Mouse (Mus musculus) ovary, postnatal 14 days (tissue): ENCODE results near the gene Card6.
"Not testable (repeated sequence)": the region's sequence is repeated elsewhere in the genome, so short reads cannot be mapped to it uniquely, and the experiment has no call there.

ENCODE experiments used
- DNase-seq: peaks from one replicate; pipeline ENCODE4 v3.0.0; 2022; ENCODE audit warnings: low spot score

Gene Card6

DNA sequence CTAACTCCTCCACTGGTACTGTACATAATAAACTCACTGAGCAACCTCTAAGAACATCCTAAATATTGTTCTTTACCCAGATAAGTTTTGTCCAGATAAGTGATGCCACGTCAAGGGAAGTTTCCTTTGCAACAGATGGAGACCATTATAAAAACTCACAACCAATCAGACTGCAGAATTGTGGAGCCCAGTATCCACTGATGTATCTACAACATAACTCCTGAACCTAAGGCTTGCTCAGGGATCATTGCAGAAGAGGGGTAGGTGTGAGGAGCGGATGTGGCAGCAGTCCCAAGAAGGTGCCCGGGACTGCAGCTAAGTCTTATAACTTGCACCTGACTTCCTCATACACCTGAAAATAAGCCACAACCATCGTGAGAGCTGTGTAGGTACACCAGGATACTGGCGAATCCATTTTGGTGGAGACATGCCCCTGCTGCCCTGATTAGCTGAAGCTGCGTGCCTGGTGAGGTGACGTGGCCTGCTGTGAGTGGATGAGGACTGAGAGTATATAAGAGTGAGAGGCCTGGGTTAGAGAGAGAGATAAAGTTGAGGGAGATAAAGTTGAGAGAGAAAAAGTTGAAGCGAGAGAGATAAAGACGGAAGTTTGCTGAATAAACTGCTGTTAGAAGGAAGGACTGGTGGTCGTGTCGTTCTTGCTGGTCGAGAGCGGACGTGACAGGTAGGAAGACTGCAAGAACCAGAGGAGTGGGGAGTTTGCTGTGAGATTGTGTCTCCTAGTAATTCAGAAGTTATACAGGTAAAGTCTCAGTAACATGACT lies 22.7 kb upstream of the Card6 start:
- not testable (repeated sequence) for DNase-seq

DNA sequence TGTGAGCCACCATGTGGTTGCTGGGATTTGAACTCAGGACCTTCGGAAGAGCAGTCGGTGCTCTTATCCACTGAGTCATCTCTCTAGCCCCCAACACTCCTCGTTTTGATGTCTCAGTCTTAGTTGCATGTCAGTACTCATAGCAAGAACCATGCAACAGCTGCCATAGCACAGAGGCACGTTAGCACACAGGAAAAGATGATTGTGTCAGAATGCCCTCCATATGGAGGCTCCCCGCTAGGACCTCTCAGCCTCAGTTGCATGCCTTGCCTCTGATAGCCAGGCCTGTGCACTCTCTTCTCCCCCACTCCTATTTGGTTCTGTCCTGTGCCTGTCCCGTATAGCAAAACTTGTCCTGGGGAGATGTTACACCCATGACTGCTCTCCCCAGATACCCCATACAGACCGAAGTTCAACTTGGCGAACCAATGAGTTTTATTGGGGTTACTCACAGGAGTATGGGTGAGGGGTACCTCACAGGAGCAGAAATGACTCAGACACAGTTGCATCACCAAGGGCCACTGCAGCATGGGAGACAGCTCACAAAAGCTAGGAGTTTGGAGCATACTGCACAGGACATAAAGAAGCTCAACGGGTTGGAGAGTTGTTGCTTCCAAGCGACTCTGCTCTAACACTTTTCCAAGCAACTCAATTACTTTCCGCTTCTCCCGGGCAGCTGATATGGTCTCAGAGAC lies 20.9 kb upstream of the Card6 start:
- no peak for DNase-seq

DNA sequence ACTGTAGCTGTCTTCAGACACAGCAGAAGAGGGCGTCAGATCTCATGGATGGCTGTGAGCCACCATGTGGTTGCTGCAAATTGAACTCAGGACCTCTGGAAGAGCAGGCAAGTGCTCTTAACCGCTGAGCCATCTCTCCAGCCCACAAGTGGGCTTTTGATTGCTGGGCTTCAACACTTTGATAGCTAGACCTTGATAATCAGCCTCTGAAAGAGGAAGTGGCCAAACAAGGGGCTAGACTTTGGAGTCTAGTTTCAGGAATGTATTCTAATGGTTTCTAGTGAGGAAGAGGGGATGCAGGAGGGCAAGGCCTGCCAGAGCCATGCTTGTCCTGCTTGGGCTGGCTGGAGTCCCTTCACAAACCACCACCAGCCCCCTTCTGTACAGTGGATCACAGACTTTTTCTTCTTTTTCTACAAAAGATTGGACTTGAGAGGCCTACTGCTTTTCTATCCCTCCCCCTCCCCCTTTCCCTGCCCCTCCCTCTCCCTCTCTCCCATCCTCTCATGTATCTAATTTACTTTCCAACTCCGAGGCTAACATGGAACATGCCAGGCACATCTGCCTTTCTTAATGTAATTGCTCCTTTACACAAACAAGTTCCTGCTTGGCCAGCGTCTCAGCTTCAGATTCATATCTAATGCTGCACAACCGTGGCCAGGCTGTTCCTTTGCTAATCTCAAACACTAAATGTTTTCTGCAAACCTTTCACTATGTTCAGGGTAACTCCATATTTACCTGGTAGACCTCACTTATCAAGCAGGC lies 20.0 kb upstream of the Card6 start:
- no peak for DNase-seq

DNA sequence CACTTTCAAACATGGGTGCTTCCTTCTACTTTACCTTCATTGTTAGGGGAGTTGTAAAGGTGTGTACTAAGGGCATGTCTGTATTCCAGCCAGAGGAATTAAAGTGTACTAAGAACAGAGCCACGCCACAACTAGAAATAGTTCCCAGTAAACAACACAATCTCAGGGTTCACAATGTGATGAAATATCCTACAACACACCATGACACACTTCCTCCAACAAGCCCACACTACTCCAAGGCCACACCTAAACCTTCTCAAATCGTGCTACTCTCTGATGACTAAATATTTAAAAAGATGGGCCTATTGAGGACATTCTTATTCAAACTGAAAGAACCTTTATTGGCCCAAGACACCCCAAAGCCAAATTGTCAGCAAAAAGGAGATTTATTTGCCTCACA lies 19.1 kb upstream of the Card6 start:
- DNase-seq: no peak

DNA sequence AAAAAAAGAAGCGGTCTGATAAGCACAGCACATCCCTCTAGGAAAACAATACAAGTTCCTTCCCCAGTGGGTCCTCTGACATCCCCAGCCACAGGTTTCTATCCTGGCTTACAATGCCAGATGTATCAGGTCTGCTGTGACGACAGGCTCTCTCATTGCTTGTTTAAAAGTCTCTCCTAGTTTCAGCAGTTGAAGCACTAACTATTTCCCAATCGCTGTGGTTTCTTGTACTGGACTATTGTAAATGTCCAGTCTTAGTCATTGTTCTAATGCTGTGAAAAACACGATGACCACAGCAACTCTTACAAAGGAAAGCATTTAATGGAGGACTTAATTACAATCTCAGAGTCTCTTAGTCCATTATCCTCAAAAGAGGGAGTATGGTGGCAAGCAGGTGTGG lies 18.1 kb upstream of the Card6 start:
- no peak for DNase-seq

DNA sequence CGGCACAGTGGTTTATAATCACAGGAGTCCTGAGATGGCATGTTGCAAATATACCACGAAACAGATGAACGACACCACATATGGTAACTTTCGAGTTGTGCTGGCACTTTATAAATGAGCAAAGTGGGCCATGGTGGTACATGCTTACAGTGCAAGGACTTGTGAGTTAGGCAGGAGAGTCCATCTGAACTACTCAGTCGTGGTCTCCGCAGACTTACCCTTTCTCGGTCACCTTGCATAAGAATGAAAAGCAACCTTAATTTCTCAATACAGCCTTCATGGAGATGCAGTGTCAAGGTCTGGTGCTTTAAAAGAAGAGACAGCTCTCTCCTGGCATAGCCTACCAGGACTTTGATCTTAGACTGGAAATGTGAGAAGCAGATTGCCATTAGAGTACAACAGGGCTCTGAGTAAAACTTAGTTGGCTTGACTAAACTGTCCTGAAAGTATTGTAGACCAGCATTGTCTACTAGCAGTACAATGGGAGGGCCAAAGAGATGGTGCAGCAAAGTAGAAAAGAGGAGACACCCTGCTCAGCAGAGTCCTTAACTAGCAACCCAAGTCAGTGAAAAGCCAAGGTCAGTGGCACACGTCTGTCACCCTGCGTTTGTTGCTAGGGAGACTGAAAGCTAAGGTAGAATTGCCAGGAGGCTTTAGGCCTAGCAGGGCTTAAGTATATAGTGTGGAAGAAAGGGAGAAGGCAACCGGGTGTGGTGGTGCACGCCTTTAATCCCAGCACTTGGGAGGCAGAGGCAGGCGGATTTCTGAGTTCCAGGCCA lies 13.4 kb upstream of the Card6 start:
- DNase-seq: no peak

DNA sequence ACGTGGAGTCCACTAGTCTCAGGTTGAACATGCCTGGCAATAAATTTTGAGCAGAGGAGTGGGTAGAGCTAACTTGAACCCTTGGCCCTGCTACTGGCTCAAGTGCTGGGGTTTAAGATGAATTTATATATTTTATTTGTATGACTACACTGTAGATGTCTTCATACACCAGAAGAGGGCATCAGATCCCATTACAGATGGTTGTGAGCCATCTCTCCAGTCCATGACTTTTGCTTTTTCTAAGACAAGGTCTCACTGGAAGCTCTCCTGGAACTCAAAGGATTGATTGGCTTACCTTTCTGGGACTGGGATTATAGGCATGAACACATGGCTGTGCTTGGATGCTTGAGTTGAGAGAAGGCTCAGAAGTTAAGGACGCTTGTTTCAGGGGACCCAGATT lies 11.4 kb upstream of the Card6 start:
- DNase-seq: no peak

DNA sequence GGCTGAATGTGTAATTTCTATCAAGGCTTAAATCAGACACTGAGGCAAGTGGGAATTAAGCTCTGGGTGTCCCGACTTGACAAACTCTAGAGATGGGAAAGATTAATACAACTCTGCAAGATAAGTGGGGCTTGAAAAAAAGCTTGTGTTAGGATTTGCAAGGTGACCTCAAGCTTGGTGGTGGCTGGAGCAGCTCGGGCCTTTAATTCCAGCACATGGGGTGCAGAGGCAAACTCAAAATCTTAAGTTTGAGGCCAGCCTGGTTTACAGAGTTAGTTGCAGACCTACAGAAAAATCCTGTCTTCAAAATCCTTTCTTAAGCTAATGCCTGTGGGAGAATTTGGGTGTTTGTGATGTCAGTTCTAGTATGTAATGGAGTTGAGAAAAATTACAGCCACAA lies 10.9 kb upstream of the Card6 start:
- no peak for DNase-seq

DNA sequence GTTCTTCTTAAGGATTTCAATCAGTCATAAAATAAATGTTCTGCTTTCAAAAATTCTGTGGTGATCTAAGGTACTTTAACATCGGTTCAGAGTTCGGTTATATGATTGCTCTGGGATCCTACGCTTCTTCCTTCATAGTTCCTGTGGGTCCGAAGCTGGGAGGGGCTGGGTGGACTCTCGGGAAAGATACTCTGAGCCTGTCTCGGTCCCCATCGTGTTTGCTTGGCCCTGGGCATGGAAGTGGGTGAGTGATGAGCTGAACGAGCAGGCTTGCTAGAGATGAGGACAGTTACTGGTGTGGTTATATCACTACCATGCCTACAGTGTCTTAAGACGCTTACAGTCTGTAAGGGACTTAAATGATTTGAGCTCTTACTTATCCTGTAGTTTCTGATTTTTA lies 10.3 kb upstream of the Card6 start:
- DNase-seq: no peak

DNA sequence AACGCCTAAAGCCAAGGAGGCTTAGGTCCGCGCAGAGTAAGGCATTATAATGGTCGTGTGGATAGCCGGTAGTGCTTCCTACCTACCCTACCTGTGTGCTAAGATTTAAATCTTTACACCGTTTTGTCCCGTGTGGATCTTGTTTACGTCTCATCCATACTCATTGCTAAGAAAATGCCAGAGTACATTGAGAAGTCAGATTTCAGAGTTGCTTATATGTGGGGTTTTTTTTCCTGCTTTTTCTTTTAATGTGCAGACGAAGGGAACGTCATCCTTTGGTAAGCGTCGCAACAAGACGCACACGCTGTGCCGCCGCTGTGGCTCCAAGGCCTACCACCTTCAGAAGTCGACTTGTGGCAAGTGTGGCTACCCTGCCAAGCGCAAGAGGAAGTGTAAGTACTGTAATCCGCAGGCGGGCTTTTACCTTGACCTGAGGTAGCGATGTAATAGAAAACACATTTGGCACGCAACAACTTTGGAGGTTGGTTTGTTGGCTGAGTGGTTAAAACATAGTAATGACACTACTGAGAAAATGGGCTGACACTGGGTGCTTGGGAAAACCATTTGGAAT lies 8.8 kb upstream of the Card6 start:
- no peak for DNase-seq

DNA sequence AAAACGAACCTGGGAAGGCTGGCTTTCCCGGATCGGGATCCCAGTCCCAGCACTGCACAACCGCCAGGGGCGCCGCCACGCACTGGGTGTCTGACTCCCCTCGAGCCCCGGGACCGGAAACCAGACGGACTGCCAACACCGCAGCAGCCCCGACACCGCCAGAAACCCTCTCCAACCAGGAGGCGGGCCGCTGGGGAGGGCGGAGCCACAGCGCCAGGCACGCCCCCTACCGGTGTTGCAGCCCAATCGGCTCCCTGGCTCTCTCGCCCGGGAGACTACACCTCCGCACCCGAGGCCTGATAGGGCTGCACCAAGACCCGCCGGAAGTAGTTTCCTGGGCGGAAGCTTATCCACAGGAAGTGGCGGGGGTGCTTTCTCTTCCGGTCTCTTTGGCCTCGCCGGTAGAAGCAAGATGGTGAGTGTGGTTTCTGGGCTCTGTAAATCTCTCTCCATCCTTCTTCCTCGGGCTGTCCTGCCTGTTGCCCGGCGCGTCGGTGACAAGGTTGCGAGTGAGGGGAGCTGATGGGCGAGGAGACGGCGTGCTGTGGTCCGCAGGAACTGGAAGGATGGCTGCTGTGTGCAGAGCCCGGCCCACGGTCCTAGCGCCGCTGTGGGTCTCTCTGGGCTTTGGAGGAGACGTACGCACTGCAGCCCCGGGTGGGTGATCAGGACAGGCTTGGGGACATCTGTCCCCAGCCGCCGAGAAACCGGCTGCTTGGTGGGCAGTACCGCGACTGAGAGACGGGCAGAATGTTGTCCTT lies 8.1 kb upstream of the Card6 start, which contains the start of gene Rpl37:
TSS of gene Rpl37 (plus strand) at position 376 of the 761 bp plus-strand sequence.
- peak; percentile 98 for DNase-seq

DNA sequence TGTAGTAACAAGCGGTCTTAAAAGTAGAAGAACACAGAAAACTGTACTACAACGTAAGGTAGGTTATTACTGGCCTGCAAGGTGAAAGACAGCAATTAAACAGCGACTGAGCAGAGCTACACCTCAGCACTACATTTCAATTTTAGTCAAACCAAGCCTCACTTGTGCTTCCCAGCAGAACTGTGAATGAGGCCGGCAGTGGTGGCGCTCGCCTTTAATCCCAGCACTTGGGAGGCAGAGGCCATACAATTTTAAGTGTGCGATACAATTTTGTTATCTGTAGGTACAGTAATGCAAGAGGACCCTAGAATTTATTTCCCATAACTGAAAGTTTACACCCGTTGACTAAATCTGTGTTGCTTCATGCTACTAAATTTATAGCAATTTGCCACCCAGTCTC lies 6.8 kb upstream of the Card6 start:
- no peak for DNase-seq

DNA sequence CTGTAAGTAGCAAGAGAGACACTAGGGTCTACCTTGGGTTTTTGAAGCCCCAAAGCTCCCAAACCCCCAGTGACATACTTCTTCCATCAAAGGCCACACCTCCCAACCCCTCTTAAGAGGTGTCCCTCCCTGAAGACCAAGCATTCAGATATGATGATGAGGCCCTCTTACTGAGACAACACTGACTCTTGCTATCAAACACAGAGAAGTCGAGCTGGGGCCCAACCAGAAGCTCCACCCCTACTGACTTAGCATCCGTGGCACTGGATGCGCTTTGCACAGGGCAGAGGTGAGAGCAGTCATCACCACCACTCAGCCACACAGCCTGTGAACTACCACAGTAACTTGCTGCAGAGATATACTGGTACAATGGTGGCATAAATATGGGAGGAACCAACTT lies 4.3 kb upstream of the Card6 start:
- no peak for DNase-seq

DNA sequence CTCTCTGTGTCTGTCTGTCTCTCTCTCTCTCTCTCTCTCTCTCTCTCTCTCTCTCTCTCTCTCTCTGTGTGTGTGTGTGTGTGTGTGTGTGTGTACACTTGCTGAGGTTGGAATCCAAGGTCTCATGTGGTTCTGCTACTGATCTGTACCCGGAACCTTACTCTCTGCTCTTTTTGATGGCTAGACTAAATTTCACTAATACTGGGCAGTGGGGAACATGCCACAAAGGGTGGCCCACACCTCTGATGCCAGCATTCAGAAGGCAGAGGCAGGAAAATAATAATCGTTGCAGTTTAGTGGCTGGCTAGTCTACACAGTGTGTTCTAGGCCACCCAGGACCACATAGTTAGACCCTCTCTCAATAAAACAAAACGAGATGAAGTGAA lies 309 bp upstream of the Card6 start:
- no peak for DNase-seq

DNA sequence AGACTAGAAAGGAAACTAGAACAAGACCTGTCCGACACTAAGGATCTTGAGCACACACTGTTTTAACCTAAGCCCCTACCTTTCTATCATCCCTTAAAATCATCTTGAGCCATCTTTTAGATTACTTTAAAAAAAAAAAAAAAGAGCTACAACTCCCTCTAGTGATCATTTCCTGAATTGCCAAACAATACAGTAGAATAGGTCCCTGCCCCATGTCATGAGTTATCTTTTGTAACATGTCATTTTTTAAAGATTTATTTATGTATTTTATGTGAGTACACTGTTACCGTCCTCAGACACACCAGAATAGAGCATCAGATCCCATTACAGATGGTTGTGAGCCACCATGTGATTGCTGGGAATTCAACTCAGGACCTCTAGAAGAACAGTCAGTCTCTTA lies 2.0 kb downstream of the Card6 start:
- DNase-seq: no peak

DNA sequence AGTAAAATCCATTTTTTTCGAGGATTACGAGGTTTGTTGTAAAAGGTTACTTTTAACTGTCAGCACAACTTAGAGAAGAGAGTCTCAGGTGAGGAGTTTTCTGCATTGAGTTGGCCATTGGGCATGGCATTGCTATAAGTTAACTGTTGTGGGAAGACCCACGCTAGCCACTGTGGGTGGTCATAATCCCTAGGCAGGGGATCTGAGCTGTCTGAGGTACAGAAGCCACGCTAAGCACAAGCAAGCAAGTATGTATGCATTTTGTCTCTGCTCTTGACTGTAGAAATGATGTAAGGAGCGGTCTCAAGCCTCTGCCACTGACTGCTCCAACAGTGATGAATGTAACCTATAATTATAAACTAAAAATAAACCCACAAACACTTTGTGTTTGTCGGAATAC lies 2.4 kb downstream of the Card6 start:
- DNase-seq: no peak

DNA sequence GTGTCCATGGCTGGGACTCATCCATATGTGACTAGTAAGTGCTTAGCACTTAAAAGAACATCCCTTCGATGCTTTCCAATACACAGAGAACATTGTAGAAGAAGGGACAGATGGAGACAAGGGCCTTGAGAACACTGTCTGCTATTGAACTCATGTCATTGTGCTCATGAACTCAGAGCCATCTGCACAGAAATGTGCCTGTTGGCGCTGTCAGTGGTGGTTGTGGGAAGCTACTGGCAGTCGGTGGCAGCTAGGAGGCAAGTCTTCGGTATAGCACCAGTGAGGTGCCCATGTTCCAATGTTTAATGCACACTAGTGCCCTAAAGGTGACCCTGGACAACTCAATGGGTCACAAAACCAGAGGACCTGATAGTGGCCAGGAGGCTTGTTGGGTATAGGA lies 6.0 kb downstream of the Card6 start:
- no peak for DNase-seq

DNA sequence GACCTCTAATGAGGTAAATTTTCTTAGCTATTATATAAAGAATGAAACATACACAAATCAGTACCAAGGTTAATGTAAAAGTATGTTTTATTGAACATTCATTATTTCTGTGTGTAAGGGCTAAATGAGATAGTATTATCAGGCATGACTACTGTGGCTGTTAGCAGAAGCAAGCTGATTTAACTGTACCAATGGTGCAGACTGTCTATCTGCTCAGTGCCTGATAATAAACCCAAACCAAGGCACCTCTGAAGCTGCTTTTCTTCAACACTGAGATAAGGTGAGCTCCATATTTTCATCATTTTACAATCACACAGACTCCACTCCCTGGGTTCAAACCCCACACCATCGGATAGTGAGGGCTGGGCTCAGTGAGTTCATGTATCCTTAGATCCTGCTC lies 11.0 kb downstream of the Card6 start:
- no peak for DNase-seq

DNA sequence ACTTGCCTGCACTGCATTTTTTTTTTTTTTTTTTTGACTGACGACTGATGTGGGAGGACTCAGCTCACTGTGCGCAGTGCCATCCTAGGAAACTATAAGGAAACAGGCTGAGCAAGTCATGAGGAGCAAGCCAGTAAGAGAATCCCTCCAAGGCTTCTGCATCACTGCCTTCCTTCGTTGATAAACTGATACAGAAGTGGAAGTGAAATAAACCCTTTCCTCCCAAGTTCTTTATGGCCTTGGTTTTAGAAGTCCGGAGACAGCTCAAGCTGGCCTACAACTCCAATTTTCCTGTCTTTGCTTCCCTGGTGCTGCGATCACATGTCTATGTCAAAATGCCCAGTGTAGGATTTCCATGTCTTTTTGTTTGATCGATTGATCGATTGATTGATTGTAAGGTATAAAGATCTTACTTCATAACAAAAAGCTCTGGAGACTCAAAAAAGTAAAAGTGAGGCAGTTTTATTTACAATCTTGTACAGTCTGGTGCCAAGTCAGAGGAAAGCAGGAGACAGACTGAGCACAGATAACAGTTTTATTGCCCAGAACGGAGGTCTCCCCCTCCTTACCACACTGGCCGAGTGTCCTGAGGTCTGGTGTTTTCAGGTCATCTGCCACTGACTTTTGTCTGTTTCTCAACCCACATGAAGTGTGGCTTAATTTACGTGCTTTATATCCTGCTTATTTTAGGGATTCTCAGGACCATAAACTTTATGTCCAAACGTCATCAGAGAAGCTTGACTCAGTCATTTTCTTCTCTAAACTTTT lies 12.6 kb downstream of the Card6 start:
- no peak for DNase-seq

DNA sequence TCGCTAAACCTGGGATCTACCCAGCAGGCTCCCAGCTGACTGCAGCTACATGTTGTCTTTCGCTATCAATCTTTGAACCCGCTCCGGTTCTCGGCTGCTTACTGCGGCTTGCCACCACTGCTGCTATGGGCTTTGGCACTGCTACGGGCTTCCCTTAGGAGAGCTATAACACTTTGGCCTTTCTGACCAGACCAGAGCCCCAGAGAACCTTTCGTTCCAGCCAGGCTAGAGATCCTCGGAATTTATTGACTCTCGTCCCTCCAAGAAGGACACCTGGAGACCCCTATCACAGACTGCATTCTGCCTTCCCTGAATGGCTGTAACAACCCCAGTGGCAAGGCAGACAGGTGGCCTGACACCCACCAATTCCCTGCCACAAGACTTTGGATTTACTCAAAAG lies 18.2 kb downstream of the Card6 start:
- DNase-seq: no peak
